Mouse (Mus musculus): ENCODE data around the gene Tsks.

DNA sequence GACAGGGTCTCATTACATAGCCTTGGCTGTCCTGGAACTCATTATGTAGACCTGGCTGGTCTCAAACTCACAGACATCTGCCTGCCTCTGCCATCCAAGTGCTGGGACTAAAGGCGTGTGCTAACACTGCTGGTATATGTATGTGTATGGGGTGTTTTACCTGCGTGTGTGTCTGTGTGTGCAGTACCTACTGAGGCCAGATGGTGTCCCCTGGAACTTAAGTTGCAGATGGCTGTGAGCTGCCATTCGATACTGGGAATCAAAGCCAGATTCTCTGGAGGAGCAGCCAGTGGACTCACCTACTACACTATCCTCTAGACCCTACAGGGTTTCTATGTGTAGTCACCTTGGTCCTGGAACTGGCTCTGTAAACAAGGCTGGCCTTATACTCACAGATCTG, 17.5 kb upstream of the Tsks start:
- TF ChIP-seq TAL1 (IDR thresholded peaks at IDR 0.05; ENCODE audit: low read length) = no peak
- no peak for TF ChIP-seq GATA1 (IDR thresholded peaks at IDR 0.05; ENCODE audit: low read length)
